Mouse (Mus musculus) stomach, embryonic 14.5 days (tissue): ENCODE measurements around the gene Tnfrsf1a. TPM values are rescaled to one million over a fixed set of nuclear protein-coding genes. Genes with fewer than 3 reads are reported as not detected.
A peak's percentile ranks its signal among the peaks of the same experiment; 100 is the strongest.

Experiments
- ATAC-seq: fragments of 200-750 bp; cut with Nextera tagmentation; 2 replicates; pipeline ENCODE4 v1.8.0; 2017; ENCODE audit warnings: low read depth, moderate TSS enrichment; ENCODE audit not compliant: insufficient number of reproducible peaks, insufficient read depth, low FRiP score
- H3K27ac ChIP-seq: fragments of 300-500 bp; sonication (generic); 2 replicates; pipeline ENCODE4 v1.5.1; 2014; ENCODE audit warnings: mild to moderate bottlenecking, low read length, moderate library complexity, mixed read lengths
- H3K27me3 ChIP-seq: fragments of 300-500 bp; sonication (generic); 2 replicates; pipeline ENCODE4 v1.6.1; 2014; ENCODE audit warnings: low read length, control low read depth, mixed read lengths; ENCODE audit not compliant: control insufficient read depth, insufficient read depth
- H3K36me3 ChIP-seq: fragments of 300-500 bp; sonication (generic); 2 replicates; pipeline ENCODE4 v1.6.1; 2014; ENCODE audit warnings: mild to moderate bottlenecking, control low read depth, low read length, moderate library complexity, mixed read lengths; ENCODE audit not compliant: control insufficient read depth, insufficient read depth
- H3K4me1 ChIP-seq: fragments of 300-500 bp; sonication (generic); 2 replicates; pipeline ENCODE4 v1.6.1; 2014; ENCODE audit warnings: low read length, control low read depth, mixed read lengths; ENCODE audit not compliant: control insufficient read depth, insufficient read depth
- H3K4me2 ChIP-seq: fragments of 300-500 bp; sonication (generic); replicated peaks from 2 replicates; pipeline ENCODE4 v1.6.1; 2014; ENCODE audit warnings: low read depth, low read length, control low read depth
- H3K4me3 ChIP-seq: fragments of 300-500 bp; sonication (generic); 2 replicates; pipeline ENCODE4 v1.5.1; 2014; ENCODE audit warnings: low read depth, low read length, control low read depth
- H3K9ac ChIP-seq: fragments of 300-500 bp; sonication (generic); replicated peaks from 2 replicates; pipeline ENCODE4 v1.6.1; 2014; ENCODE audit warnings: low read depth, mild to moderate bottlenecking, control low read depth, low read length, moderate library complexity, mixed read lengths
- H3K9me3 ChIP-seq: fragments of 300-500 bp; sonication (generic); 2 replicates; pipeline ENCODE4 v1.6.1; 2016; ENCODE audit warnings: low read depth, low read length, control low read depth; ENCODE audit not compliant: control insufficient read depth
- WGBS: fragments of 180-500 bp; shearing (Covaris S2); extraction: QIAGEN DNeasy Blood & Tissue Kit; methylation state at CpG from one replicate; pipeline ENCODE4 v1.1.7; 2014; 5-methylcytosine and 5-hydroxymethylcytosine counted together
- polyA plus RNA-seq: library from polyadenylated mRNA; unstranded; fragments of >200 nt; fragmentation: Nextera tagmentation; extraction: Ambion mirVana; gene quantifications from 2 replicates; pipeline ENCODE4 v1.2.1, GENCODE M21; 2014

Gene Tnfrsf1a
- polyA plus RNA-seq, 1 experiment from 2014 or later = 64.2 TPM

GRCm38 (mm10) chr6:125318981-125319918 is 29.9 kb upstream of the Tnfrsf1a start:
- ATAC-seq = no peak
- 52% methylated on average over 15 of the region's 15 CpGs for WGBS
- Histone ChIP-seq H3K27ac (no peak overlapping the region), H3K36me3 (no peaks in the 10 kb centered on the region), H3K4me3 (no peak overlapping the region), H3K9ac (no peak overlapping the region), H3K4me1 (peaks cover 19% of the 10 kb centered on the region), H3K4me2 (no peak overlapping the region), H3K9me3 (no peaks in the 10 kb centered on the region), H3K27me3 (0 out of 2 replicates have a peak, but pooled peaks cover 4% of the 10 kb centered on the region)

- H3K9ac ChIP-seq = no peak overlapping the region
- ATAC-seq = no peak
- no peak overlapping the region for H3K4me3 ChIP-seq
- H3K4me1 ChIP-seq = peaks cover 12% of the 10 kb centered on the region
- no peak overlapping the region for H3K4me2 ChIP-seq
- H3K27me3 ChIP-seq = 0 out of 2 replicates have a peak, but pooled peaks cover 4% of the 10 kb centered on the region
- no peaks in the 10 kb centered on the region for H3K36me3 ChIP-seq
- H3K27ac ChIP-seq = no peak overlapping the region
- no peaks in the 10 kb centered on the region for H3K9me3 ChIP-seq
Measured at GRCm38 (mm10) chr6:125319919-125320296, 29.3 kb upstream of the Tnfrsf1a start.

GRCm38 (mm10) chr6:125320323-125320722 is 28.8 kb upstream of the Tnfrsf1a start, which contains the start of gene Scnn1a:
Gene Scnn1a (plus strand): TSS chr6:125320659.
- Histone ChIP-seq H3K27ac (no peak within 1 kb of the TSS), H3K27me3 (0 out of 2 replicates have a peak, but pooled peaks cover 4% of the 10 kb centered on the region), H3K9ac (no peak within 1 kb of the TSS), H3K4me1 (peaks cover 12% of the 10 kb centered on the region), H3K36me3 (no peaks in the 10 kb centered on the region), H3K4me2 (peak within 1 kb of the TSS; percentile 19; the same call in 1 of the 2 replicates), H3K9me3 (no peaks in the 10 kb centered on the region), H3K4me3 (no peak within 1 kb of the TSS)
- 75% methylated on average over 1 of the region's 1 CpGs for WGBS
- ATAC-seq = no peak; the same call in 1 of the 2 replicates

GRCm38 (mm10) chr6:125321114-125321855 is 27.9 kb upstream of the Tnfrsf1a start:
- WGBS = 12% methylated on average over 26 of the region's 26 CpGs
- no peaks in the 10 kb centered on the region for H3K36me3 ChIP-seq
- no peak for ATAC-seq
- H3K9ac ChIP-seq = no peak overlapping the region
- H3K27me3 ChIP-seq = 0 out of 2 replicates have a peak, but pooled peaks cover 4% of the 10 kb centered on the region
- H3K4me3 ChIP-seq = no peak overlapping the region
- H3K4me1 ChIP-seq = peaks cover 12% of the 10 kb centered on the region
- no peak overlapping the region for H3K27ac ChIP-seq
- H3K4me2 ChIP-seq = peak overlapping the region; percentile 19; the same call in 1 of the 2 replicates
- no peaks in the 10 kb centered on the region for H3K9me3 ChIP-seq

- Histone ChIP-seq H3K4me1 (peaks cover 12% of the 10 kb centered on the region), H3K4me2 (no peak overlapping the region), H3K27me3 (0 out of 2 replicates have a peak, but pooled peaks cover 4% of the 10 kb centered on the region), H3K4me3 (no peak overlapping the region), H3K9me3 (no peaks in the 10 kb centered on the region), H3K9ac (no peak overlapping the region), H3K36me3 (no peaks in the 10 kb centered on the region), H3K27ac (no peak overlapping the region)
- 51% methylated on average over 13 of the region's 13 CpGs for WGBS
- no peak for ATAC-seq
Measured at GRCm38 (mm10) chr6:125322794-125323193, 26.4 kb upstream of the Tnfrsf1a start.

GRCm38 (mm10) chr6:125323547-125323946 is 25.6 kb upstream of the Tnfrsf1a start:
- no peak for ATAC-seq
- H3K36me3 ChIP-seq = no peaks in the 10 kb centered on the region
- H3K9ac ChIP-seq = no peak overlapping the region
- WGBS = 57% methylated on average over 6 of the region's 6 CpGs
- no peak overlapping the region for H3K4me2 ChIP-seq
- H3K27me3 ChIP-seq = 0 out of 2 replicates have a peak, but pooled peaks cover 4% of the 10 kb centered on the region
- no peak overlapping the region for H3K27ac ChIP-seq
- no peaks in the 10 kb centered on the region for H3K9me3 ChIP-seq
- H3K4me1 ChIP-seq = peaks cover 12% of the 10 kb centered on the region
- no peak overlapping the region for H3K4me3 ChIP-seq

- no peaks in the 10 kb centered on the region for H3K36me3 ChIP-seq
- peaks cover 11% of the 10 kb centered on the region for H3K4me1 ChIP-seq
- H3K27ac ChIP-seq = no peak overlapping the region
- no peak overlapping the region for H3K9ac ChIP-seq
- 0 out of 2 replicates have a peak, but pooled peaks cover 4% of the 10 kb centered on the region for H3K27me3 ChIP-seq
- H3K9me3 ChIP-seq = no peaks in the 10 kb centered on the region
- H3K4me2 ChIP-seq = no peak overlapping the region
- ATAC-seq = no peak
- no peak overlapping the region for H3K4me3 ChIP-seq
- WGBS = 51% methylated on average over 6 of the region's 6 CpGs
Measured at GRCm38 (mm10) chr6:125325337-125325736, 23.8 kb upstream of the Tnfrsf1a start.

- Histone ChIP-seq H3K4me2 (no peak overlapping the region), H3K4me3 (no peak overlapping the region), H3K9ac (no peak overlapping the region), H3K27ac (no peak overlapping the region), H3K4me1 (peaks cover 6% of the 10 kb centered on the region; the same call in 1 of the 2 replicates), H3K9me3 (no peaks in the 10 kb centered on the region), H3K27me3 (no peaks in the 10 kb centered on the region), H3K36me3 (no peaks in the 10 kb centered on the region)
- whole genome bisulfite sequencing = 82% methylated on average over 5 of the region's 5 CpGs
- ATAC-seq = no peak
Measured at GRCm38 (mm10) chr6:125328243-125328642, 20.9 kb upstream of the Tnfrsf1a start.
